Mouse (Mus musculus): ENCODE data around the gene Hs6st3.

DNA sequence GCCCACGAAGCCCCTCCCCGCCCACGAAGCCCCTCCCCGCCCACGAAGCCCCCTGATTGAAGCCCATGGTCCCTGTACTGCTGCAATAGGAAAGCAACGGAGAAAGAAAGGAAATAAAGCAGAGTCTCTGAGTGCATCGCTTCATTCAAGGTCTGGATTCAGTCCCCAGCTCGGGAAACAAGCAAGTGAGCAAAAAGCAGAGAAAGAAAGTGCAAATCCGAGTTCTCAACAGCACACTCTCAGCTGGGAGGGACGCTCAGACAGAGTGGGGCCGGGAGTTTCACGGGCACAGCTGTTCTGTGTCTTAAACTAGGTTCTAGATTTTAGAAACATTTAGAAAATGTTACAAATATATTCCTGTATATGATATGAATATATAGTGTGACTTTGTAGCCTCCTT, 14.6 kb upstream of the Hs6st3 start:
- TF ChIP-seq POLR2A (IDR thresholded peaks at IDR 0.05; ENCODE audit: low read depth, low read length) (no peak), RCOR1 (conservative IDR thresholded peaks at IDR 0.05; ENCODE audit: low read depth, low read length) (no peak), MAZ (IDR thresholded peaks at IDR 0.05; ENCODE audit: low read depth, low read length) (no peak), NELFE (IDR thresholded peaks at IDR 0.05; ENCODE audit: low read depth, low read length) (no peak), MEF2A (IDR thresholded peaks at IDR 0.05; ENCODE audit: borderline replicate concordance, low read depth, low read length) (no peak)
